Mouse (Mus musculus): ENCODE data around the gene Evpl.
A peak's percentile ranks its signal among the peaks of the same experiment; 100 is the strongest.
"Not testable (repeated sequence)": the region's sequence is repeated elsewhere in the genome, so short reads cannot be mapped to it uniquely, and the experiment has no call there.

Evpl gene

GRCm38 (mm10) chr11:116237742-116238395 lies at the start of gene Evpl:
TSS of gene Evpl (minus strand) at chr11:116238077.
- DNase-seq (ENCODE audit: low read depth, low spot score), result no peak

DNA sequence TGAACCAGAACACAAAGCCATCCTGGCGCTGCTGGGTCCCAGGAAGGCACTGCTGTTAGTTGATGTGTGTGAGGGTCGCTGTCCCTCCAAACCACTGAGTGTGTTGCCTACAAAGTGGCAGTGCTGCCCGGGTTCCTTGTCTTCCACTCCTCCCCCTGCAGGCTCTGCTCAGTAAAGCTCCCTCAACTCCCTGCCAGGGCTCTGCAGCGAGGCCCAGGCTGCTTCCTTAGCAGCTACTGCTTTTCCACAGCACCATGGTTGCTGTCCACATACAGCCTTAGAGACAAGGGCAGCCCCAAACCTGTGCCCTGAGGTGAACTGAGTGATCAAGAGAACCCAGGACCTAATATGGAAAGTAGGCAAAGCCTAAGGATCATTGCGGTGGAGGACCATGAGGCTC lies 49.5 kb upstream of the Evpl start:
- DNase-seq (ENCODE audit: low read depth, low spot score), result no peak

DNA sequence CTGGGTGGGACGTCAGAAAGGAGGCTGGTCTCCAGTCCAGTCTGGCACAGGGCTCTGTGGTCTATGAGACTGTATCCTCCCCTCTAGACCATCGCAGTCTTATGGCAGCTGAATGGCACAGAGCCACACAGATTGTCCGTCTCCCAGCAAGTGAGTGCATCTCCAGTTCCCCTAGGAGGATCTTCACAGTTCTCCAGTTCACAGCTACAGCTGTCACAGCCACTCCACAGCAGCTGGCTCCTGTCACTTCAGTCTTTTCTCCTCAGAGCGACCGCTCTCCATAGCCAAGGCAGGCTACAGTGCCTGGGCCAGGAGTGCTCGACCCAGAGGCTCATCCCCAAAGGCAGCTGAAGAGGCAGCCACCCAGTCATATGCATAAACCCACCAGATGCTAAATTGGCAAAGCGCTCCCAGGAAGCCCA lies 47.9 kb upstream of the Evpl start:
- DNase-seq (ENCODE audit: low read depth, low spot score), result no peak

GRCm38 (mm10) chr11:116283982-116284381 lies 46.1 kb upstream of the Evpl start:
- no peak for DNase-seq (ENCODE audit: low read depth, low spot score)

DNA sequence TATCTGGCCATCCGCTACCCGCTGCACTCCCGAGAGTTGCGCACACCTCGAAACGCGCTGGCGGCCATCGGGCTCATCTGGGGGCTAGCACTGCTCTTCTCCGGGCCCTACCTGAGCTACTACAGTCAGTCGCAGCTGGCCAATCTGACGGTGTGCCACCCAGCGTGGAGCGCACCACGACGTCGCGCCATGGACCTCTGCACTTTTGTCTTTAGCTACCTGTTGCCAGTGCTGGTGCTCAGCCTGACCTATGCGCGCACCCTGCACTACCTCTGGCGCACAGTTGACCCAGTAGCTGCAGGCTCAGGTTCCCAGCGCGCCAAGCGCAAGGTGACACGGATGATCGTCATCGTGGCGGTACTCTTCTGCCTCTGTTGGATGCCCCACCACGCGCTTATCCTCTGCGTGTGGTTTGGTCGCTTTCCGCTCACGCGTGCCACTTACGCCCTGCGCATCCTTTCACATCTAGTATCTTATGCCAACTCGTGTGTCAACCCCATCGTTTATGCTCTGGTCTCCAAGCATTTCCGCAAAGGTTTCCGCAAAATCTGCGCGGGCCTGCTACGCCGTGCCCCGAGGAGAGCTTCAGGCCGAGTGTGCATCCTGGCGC lies 45.1 kb upstream of the Evpl start:
- DNase-seq (ENCODE audit: low read depth, low spot score), result no peak

DNA sequence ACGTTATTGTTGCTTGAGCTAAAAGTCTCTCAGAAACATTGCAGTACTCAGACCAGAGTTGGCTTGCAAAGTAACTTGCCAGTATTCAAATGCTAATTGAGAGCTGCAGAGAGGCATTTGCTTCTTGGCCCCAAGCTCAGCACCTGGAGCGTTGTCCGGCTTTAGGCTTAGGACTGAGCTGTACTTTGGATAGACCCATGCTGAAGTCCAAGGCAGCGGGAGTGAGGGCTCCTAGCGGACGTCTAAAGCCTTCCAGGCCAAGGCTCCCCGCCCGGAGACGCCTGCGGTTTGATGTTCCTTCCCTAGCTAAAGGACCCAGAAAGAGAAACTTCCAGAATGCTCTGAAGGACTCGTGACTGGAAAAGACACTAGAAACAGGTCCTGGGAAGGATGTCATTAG lies 44.2 kb upstream of the Evpl start:
- no peak for DNase-seq (ENCODE audit: low read depth, low spot score)

- no peak for DNase-seq (ENCODE audit: low read depth, low spot score)
Measured at GRCm38 (mm10) chr11:116281671-116282070, 43.8 kb upstream of the Evpl start.

DNA sequence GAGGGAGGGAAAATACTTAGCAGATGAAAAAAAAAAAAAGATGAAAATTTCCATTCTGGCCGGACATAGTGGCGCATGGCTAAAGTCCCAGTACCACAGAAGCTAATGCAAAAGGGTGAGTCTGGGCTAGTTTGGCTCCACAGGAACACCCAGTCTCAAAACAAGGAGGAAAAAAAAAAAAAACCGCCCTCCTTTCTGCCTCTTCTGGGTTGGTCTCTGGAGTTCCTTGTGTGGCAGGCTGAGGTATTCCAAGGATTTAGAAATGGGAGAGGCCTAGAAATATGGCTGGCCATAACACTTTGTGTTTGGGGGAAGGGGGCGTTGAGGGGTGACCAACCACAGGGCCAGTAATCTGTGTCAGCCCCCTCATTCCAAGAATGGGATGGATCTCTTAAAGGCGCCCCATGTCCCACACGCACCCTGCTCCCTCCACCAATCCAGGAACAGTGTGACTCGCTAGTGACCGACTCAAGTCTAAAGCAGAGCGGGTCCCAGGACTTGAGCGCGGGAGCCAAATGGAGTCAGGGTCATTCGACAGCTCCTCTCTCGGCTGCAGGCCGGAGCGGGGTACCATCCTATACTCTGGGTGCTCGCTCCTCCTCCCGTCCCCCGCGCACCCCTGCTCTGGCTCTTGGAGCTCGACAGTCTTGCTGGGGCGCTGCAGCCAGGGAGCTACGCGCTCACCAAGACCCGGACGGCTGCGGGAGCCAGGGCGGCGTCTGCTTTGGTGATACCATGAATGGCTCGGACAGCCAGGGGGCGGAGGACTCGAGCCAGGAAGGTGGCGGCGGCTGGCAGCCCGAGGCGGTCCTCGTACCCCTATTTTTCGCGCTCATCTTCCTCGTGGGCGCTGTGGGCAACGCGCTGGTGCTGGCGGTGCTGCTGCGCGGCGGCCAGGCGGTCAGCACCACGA lies 43.1 kb upstream of the Evpl start, which contains the start of gene Galr2:
Gene Galr2, plus strand, starts transcription at position 189 of the 913 bp plus-strand sequence.
- DNase-seq (ENCODE audit: low read depth, low spot score), result no peak

DNA sequence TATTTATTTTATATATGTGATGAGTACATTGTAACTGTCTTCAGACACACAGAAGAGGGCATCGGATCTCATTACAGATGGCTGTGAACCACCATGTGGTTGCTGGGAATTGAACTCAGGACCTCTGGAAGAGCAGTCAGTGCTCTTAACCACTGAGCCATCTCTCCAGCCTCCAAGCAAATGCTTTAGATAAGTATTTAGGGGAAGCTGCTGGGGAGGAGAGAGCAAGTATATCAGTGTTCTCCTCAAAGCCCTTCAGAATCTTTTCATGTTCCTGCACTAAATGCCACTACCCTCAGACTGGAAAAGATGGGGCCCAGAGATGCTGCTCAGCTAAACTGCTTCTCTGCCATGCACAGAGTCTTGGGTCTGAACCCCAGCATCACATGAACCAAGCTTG lies 39.3 kb upstream of the Evpl start:
- DNase-seq (ENCODE audit: low read depth, low spot score), result not testable (repeated sequence)

DNA sequence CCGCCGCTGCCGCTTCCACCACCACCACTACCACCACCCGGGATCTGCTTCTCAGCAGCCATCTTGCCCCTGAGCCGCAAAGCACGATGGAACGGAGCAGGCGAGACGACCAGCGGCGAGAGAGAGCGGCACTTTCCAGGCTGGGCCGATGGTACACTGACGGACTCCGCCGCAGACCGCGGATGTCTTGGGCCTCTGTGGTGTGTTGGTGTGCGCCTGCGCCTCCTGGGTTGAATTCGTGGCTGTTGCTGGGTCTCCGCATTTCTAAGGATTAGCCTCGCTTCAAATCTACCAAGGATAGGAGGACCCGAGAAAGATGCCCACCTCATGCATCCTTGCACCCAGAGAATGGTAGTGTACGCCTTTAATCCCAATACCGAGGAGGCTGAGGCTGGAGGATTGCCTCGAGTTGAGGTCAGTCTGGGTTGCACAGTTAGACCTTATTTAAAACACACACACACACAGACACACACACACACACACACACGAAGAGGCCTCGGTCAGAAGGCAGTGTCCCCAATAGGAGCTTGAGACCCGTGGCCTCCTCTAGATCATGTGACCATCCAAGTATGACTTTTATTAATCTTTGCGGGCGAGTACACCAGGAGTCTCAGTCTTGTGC lies 36.3 kb upstream of the Evpl start, which contains the start of gene Srp68:
Gene Srp68, minus strand, starts transcription at position 173 of the 622 bp plus-strand sequence.
- peak; percentile 91 for DNase-seq (ENCODE audit: low read depth, low spot score)

DNA sequence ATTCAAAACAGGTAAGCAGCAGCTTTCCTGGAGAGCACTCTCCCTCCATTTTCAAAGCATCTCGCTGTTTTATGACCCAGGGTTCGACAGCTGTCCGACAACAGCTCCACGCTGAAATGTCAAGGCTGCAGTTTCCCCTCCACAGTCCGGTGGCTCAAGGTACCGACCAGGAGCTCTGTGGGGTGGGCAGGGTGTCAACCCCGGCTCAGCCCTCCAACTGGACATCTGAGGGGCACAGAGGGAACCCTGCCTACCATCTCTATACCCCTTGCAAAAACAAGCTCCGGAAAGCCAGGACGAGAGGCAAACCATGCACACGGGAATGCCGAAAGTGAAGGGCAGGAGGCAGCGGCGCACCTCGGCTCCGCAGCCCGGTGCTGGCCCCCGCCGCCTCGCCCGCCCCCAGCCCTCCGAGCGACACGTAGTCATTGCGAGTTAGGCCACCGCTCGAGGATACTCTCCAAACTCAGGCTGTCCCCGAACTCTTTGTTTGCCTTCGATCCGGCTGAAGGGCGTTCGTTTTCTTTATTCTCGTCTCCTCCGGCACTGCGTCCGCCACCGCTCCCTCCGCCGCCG lies 35.7 kb upstream of the Evpl start:
- no peak for DNase-seq (ENCODE audit: low read depth, low spot score)

DNA sequence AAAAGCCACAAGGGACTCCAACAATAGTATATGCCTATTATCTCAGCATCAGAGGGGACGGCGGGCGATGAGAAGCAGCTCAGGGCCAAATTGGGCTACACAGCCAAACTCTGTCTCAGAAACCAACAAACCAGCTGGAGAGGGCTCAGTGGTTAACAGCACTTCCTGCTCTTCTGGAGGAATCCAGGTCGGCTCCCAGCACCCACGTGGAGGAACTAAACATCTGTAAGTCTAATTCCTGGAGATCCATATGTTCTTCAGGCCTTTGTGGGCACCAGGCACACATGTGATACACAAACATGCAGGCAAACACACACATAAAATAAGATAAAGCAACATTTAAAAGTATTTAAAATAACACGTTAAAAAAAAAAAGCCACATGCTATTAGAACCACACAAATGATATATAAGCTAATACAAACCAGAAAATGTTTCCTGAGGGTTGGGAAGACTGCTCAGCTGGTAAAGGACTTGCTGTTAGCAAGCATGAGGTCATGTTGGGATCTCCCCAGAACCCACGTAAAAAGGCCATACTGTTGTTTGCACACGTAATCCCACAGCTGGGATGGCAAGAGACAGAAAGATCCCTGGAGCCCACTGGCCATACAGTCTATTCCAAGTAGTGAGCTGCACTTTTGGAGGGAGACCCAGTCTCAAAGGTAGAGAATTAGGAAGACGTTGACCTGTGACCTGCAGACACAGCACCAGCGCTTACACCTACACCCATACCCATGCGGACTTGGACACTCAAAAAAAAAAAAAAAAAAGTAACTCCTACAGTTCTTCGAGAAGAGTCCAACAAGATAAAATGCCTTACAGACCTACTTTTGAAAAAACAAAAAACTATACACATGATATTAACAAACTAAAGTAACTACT lies 35.0 kb upstream of the Evpl start:
- no peak for DNase-seq (ENCODE audit: low read depth, low spot score)

DNA sequence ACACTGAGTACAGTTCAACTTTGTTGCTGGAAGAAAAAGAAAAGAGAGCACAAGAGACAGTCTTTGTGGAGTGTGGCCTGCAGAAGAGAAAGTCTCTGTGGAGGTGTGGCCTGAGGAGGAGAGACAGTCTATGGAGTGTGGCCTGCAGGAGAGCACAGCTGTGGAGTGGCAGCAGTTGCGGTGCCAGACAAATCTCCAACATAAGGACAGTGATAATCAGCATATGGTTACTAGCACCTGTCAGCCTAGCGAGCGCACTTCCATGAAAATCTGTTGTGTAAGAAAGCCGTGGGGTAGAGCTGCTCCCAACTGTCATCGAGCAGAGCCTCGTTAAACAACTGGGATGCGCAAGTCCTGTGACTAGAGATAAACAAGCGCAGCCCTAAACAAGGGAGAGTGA lies 31.7 kb upstream of the Evpl start:
- no peak for DNase-seq (ENCODE audit: low read depth, low spot score)

DNA sequence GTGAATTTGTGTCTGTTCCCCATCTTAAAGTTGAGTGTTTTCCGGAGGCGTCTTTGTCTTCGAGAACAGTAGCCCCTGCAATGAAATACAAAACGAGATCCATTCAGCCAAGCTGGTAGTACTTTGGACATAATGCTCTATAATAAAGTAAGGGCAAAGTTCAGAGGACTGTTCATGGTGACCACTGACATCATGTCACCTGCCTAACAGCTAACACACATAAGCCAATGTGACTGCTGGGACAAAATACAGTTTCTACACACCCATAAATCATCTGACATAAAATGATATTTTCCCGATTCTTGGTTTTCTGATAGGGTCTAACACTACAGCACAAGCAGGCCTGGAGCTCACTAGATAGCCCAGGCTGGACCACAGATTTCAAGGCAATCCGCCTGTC lies 30.4 kb upstream of the Evpl start:
- no peak for DNase-seq (ENCODE audit: low read depth, low spot score)

GRCm38 (mm10) chr11:116267637-116268036 lies 29.8 kb upstream of the Evpl start:
- no peak for DNase-seq (ENCODE audit: low read depth, low spot score)

DNA sequence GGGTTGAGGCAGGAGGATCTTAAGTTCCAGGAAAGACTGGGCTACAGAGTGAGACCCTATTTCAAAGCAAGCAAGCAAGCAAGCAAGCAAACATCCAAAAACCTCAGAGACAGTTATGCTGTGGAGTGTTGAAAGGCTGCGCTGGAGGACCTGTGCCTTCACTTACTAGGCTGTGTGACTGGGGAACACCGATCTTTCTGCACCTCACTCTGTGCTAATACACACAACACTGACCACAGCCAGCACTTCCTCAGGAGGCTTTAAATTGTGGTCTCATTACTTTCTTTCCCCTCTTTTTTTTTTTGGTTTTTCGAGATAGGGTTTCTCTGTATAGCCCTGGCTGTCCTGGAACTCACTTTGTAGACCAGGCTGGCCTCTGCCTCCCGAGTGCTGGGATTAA lies 28.0 kb upstream of the Evpl start:
- DNase-seq (ENCODE audit: low read depth, low spot score), result no peak

DNA sequence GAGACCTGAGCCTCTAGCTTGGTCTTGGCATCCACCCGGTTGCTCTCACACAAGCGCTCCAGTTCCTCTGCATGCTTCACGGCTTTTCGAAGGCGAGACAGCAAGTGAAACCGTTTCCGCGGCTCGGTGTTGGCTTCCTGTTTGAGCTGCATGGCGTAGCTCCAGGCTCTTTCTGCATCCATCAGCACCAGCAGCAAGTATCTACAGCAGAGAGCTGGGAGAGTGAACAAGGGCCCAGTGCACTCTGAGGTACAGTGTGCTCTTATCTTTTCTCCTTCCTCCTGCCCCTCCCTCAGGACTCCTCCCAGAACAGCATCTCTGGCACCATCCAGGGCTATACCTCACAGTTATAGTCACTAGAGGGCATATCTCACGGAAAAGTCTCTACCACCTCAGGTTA lies 27.5 kb upstream of the Evpl start:
- no peak for DNase-seq (ENCODE audit: low read depth, low spot score)

GRCm38 (mm10) chr11:116260259-116260658 lies 22.4 kb upstream of the Evpl start:
- DNase-seq (ENCODE audit: low read depth, low spot score), result no peak

- no peak for DNase-seq (ENCODE audit: low read depth, low spot score)
Measured at GRCm38 (mm10) chr11:116259461-116259860, 21.6 kb upstream of the Evpl start.

GRCm38 (mm10) chr11:116255982-116256675 lies 18.3 kb upstream of the Evpl start:
- no peak for DNase-seq (ENCODE audit: low read depth, low spot score)

Measured in retina, postnatal 7 days (tissue).